Mouse (Mus musculus) effector memory CD4-positive, alpha-beta T cell, adult 5 months (primary cell): Measurements from ENCODE around the gene Tigar. TPM values are rescaled to one million over a fixed set of nuclear protein-coding genes. Genes with fewer than 3 reads are reported as not detected.

Experiments
- polyA plus RNA-seq: library from polyadenylated mRNA; unstranded; fragments of 100-300 nt; shearing (Covaris generic); gene quantifications from one replicate; pipeline ENCODE4 v1.2.1, GENCODE M21; 2017

The Tigar gene
- 9.5 TPM for polyA plus RNA-seq

GRCm38 (mm10) chr6:127109402-127109930, at the start of gene Tigar:
TSS of gene Tigar (minus strand) at chr6:127109557.

GRCm38 (mm10) chr6:127152106-127152951, 43.0 kb upstream of the Tigar start, which contains the start of gene Ccnd2:
TSS of gene Ccnd2 (minus strand) at chr6:127152193.

GRCm38 (mm10) chr6:127072817-127073216, 36.5 kb downstream of the Tigar start, which contains the start of gene Fgf23:
TSS of gene Fgf23 (plus strand) at chr6:127072902.

Other genes with a start within 250 kb of the Tigar start
- gene Dyrk4, start 187.7 kb downstream of the Tigar start, polyA plus RNA-seq, result not detected
- 1.6 TPM for gene Rad51ap1, start 170.0 kb downstream of the Tigar start, polyA plus RNA-seq
- gene D6Wsu163e, start 169.6 kb downstream of the Tigar start, polyA plus RNA-seq, result 6.9 TPM
- gene Fgf6, start 94.0 kb downstream of the Tigar start, polyA plus RNA-seq, result not detected
- gene Fgf23, start 36.7 kb downstream of the Tigar start, polyA plus RNA-seq, result not detected
- 539 TPM for gene Ccnd2, start 42.6 kb upstream of the Tigar start, polyA plus RNA-seq